Mouse (Mus musculus) kidney, adult 2 months (tissue): ENCODE results near the gene Phgr1.

Experiments used
- CTCF ChIP-seq: fragments of 200-500 bp; conservative IDR thresholded peaks from 2 replicates; pipeline ENCODE4 v1.5.1; 2011; ENCODE audit warnings: low read depth, mild to moderate bottlenecking, control low read depth, low read length, moderate library complexity, mixed read lengths; ENCODE audit not compliant: insufficient read depth, insufficient read length
- POLR2A ChIP-seq: fragments of 200-500 bp; IDR thresholded peaks from one replicate; pipeline ENCODE4 v1.6.1; 2011; ENCODE audit warnings: low read depth, low read length, control low read depth

DNA sequence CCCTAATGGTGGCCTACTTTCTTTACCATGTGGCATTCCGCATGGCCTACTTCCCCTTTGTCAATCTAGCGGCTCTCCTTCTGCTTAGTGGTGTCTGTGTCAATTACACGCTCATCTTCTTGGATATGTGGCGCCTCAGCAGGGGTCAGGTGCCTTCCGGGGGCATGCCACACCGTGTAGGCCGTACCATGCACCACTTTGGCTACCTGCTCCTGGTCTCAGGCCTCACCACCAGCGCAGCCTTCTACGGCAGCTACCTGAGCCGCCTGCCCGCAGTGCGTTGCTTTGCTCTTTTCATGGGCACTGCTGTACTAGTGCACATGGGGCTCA lies 17.6 kb downstream of the Phgr1 start:
- TF ChIP-seq POLR2A: no peak
- no peak for TF ChIP-seq CTCF
